Mouse (Mus musculus) c-Kit-positive CD71-positive TER-119-positive erythroid progenitor cells, embryonic 14.5 days (primary cell): ENCODE data around the gene Rgs17.
A peak's percentile ranks its signal among the peaks of the same experiment; 100 is the strongest.

Experiments used
- DNase-seq: peaks from one replicate; pipeline ENCODE4 v3.0.0-alpha.2; 2013; ENCODE audit warnings: low spot score

The Rgs17 gene

DNA sequence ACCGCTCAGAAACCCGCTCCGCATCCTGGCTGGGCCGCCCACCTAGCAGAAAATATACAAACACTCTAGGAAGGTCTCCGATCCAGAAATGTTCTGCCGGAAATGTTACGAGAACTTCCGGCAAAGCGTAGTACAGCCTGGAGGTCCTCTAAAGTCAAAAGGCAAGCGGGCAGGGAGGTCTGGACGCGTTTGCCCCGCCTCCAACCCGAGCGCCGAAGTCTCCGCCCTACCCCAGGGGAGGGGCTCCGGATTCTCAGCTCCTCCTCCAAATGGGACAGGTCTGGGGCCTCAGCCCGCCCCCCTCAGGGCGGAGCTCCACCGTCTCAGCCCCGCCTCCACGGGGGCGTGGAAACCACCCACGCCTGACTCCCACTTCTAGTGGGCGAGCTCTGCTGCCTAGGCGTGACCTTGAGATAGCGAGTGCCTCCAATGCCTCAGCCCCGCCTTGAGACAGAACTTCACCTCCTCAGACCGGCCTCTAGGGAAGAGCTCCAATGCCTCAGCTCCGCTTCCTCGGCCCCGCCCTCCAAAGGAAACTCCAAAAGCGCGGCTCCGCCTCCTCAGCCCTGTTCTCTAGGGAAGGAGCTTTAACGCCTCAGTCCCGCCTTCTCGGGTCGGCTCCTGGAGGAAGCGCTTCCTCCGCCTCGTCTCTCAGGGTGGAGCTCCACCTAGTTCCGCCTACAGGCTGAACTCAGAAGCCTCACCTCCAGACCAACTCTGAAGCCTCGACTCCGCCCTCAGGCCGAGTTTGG, 98.3 kb downstream of the Rgs17 start, which contains the start of gene Mtrf1l:
Mtrf1l (minus strand) TSS at position 171 of the 752 bp plus-strand sequence.
- peak; percentile 99 for DNase-seq

DNA sequence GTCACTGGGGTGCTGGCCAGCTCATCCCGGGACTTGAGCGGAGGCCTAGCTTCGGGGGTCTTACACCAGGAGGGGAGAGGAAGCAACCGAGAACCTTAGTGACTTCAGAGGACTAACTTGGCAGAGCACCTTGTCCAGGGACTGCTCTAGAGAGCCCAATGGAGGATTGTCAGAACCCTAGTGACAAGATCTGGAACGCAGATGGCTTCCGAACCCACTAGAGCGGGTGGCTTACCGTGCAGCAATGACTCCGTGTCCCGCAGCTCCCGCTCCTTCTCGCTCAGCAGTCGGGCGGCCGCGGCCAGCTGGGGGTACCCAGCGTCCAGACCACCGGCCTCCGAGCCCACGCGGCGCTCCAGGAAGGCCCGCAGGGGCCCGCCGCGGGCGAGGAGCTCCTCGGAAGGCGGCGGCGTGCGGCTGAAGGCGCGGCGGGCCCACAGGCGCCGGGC, 98.9 kb downstream of the Rgs17 start:
- no peak for DNase-seq

DNA sequence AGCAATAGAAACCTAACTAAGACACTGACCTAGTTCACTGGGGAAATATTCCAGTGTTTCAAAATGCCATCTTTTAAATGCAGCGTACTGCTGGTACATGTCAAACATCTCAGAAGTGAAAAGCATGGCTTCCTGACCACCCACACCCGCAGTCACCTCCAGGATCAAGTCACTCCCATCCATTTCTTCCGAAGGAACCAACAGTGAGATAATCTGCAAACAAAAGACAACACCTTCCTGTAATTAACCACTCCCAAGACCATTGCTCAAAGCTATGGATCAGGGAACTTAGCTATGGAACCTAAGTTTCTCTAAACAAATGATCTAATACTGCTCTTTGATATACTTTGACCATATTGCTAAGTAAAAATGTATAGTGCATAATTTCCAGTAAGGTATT, 103.4 kb downstream of the Rgs17 start:
- DNase-seq: no peak

DNA sequence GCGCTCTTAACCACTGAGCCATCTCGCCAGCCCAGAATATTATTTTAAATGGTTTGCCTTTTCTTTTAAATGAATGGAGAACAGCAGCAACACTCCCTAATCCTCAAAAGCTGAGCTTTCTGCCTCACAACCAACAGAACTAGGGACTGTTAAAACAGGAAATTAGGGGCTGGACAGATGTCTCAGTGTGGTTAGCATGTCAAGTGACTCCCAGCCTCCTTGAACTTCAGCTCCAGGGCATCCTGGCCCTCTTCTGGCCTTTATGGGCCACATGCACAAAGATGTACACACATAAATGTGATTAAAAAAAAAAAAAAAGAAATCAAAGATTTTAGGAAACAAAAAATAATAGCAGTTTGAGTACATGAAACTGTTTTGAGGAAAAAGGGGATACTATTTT, 106.2 kb downstream of the Rgs17 start:
- DNase-seq: no peak

DNA sequence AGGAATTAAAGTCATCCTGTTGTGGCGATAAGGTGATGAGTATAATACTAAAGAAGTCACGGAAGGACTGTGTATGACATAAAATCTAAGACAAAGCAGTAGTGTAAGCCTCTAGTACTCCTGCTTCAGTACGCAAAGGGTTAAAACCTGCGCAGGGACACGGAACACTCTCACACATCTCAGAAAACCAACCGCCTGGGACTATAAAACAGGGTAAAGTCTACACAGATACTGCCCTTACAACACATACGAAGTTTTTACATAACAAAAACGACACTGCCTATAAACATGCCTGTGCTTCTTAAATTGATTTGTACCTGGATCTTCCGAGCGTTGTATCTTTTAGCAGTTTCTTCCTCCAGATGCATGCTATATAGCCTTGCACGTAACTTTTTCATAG, 108.5 kb downstream of the Rgs17 start:
- no peak for DNase-seq

DNA sequence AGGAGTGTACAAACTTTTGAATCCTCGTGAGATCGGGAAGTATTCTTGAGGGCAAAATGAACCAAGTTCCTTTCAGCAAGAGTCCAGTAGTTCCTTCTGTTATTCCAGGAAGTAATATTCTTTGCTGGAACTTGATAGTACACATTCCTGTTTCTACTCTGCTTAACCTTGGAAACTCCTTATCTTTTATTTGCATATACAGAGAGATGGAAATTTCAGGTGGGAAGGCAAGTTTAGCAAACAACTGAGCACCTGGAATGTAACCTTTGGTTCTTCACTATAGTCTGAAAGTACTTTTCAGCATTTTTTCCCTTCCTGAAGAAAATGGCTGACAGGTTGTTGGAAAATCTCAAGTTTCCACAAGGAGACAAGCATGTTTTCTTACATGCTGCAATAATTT, 114.5 kb downstream of the Rgs17 start:
- no peak for DNase-seq

DNA sequence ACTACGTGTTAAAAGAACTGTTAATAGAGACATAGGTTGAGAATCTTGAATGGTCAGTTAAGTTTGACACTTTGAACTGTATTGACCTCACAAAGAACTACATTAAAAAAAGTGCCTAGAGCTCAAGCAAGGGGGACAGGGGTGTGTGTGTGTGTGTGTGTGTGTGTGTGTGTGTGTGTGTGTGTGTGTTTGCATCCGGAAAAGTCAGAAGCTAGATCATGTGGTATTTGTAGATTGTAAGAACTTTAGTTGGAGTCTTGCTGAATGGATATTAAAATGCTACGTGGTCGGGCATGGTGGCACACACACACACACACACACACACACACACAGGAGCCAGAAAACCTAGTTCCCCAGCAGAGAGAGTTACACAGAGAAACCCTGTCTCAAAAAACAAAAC, 115.2 kb downstream of the Rgs17 start:
- no peak for DNase-seq

DNA sequence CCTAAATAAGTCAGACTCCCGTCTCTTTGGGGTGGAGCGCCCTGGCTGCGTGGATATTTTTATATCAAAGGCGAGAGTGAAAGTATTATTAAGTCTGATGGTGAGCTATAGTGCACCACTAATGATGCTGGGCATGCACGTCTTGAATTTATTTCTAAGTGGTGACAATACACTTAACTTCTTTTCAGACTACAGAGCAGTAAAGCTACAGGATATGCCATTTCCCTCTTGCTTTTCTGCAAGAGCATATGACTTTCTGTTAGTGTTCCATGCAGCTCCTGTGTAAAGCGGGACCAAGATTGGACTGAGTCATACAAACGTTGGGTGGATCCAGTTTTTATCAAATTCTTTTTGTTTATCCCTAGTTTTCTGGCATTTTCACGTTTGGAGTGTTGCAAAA, 115.8 kb downstream of the Rgs17 start:
- DNase-seq: peak; percentile 52

DNA sequence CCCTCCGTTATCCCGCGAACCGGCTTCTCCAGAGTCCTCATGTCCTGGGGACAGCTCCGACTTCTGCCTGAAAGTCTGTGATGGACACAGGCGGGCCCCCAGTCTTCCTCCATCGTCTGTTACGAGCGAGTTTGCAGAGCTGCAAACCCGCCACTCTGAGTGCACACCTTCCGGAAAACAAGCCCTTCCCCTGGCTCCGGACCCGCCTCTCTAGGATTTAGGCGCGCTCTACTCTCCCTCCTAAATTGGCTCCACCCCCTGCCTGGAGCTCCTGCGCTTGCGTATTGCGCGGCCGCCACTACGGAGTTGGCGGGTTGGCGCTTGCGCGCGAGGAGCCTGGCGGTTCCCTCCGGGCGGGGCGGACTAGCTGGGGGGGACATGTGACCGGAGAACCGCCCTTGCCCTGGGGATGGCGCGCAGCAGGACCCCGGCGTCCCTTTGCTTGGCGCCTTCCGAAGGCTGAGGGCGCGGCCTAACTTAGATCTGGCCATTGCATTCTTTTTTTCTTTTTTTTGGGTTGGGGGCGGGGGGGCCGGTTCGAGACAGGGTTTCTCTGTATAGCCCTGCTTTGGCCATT, 116.4 kb downstream of the Rgs17 start:
- DNase-seq: peak; percentile 96

DNA sequence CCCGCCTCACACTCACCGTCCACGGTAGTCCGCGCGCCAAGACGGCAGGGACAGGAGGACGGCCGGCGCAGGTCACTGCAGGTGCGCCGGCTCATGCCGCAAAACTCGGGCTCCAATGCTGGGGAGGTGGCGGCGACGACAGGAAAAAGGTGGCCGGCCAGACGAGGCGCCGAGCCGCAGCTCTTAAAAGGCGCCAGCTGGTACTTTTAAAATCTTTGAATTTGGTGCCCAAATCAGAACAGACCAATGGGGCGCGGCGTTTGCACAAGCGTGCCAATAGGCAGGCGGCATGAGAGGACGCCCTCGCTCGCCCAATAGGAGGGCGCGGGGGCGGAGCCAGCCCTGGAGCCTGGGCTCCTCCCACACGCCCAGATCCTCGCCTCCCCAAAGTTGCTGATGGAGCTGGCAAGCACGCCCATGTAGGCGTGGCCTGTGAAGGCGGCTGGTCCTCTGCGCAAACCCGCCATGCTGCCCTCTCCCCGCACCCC, 116.9 kb downstream of the Rgs17 start, which contains the start of gene Fbxo5:
Fbxo5 (minus strand) TSS at position 358 of the 488 bp plus-strand sequence.
- DNase-seq: peak; percentile 98

DNA sequence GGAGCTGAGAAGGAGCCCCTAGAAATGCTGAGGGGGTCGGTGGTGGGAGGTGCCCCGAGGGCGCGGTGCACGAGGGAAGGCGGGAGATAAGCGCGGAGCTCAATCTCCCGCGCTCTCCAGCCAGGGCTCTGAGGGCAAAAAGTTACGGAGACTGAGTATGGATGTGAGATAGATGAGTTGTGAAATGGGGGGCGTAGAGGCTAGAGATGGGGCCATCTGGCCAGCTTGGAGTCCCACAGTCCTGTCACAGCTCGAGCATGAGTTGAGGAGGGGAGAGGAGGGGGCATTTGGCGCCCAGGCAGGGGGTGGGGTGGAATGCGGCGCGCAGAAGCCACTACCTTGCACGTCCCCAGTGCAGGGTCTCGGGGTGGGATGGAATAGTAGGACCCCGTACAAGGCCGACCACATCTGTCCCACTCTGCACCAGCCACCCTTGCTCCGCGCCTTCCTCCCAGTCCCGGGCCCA, 117.5 kb downstream of the Rgs17 start:
- peak; percentile 60 for DNase-seq

DNA sequence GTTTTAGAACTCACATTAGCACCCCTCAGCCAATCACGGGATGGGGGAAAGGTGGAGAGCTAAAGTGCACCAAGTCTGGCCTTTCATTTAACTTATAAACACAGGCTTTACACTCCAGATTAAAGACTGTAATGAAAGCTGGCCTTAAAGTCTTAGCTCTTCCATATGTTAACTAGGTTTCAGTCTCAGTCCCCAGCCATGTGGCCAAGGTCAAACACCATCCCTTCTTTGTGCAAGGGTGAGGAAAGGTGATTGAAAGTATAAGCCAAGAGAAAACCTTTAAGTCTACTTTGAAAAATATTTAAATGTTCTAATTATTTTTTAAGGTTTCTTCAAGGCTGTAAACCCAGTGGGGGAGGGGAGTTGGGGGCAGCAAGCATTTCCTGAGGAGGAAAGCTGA, 118.5 kb downstream of the Rgs17 start:
- DNase-seq: no peak

DNA sequence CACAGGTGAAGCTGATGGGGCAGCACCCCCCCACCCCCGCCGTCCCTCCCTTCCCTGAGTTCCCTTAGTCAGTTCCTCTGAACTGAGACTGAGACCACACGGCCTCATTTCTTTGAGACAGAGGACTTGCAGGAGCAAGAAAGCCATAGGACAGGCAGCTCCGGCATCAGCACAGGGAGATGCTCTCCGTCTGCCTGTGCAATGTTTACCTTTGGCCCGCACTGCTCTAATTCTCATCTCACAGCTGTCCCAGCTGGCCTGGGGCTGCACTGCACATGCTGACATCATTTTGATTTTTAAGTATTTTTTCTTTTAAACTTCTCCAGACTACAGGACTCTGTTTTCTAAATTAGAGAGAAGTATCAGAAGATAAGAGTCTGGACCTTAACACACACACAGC, 119.3 kb downstream of the Rgs17 start:
- no peak for DNase-seq

DNA sequence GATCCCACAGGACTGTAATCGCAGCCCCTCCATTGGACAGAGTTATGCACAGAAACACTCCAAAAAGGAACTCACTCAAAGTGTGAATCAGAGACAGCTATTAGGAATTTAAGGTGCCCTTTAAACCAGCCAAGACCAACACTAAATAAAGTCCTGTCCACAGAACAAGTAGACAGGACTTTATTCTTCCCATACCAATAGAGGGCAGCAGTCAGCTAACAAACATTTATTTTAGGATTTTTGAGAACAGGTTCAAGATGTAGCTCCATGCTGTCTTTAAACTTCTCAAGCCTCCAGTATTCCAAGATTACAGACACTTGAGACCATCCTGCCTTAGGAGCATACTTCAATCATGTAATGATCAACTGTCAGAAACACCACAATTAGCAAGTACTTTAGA, 121.7 kb downstream of the Rgs17 start:
- DNase-seq: no peak

DNA sequence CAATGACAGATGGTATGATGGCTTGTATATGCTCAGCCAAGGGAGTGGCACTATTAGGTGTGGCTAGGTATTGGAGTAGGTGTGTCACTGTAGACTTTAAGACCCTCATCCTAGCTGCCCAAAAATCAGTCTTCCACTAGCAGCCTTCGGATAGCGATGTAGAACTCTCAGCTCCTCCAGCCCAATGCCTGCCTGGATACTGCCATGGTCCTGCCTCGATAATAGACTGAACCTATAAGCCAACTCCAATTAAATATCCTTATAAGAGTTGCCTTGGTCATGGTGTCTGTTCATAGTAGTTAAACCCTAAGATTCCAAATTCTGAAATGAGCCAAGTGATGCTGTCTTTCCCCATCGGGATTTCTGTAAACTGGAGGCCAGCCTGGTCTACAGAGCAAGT, 124.1 kb downstream of the Rgs17 start:
- DNase-seq: no peak

DNA sequence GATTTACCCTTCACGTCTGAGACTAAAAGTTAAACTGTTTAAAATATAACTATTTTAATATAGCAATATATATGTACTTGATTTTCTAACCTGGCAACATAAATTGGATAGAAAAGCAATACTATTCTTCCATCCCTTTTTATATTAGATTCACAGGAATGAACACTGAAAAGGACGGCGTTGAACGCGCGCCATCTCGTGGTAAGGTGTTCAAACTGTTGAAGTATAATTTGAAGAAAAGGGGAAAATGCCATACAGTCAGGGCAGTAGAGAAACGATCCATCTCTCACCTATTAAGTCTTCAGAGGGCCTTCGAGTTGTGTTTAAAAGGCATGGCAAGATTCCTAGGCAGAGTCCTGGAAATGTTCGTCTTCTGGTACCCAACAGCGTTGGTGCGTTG, 131.5 kb downstream of the Rgs17 start:
- DNase-seq: no peak

DNA sequence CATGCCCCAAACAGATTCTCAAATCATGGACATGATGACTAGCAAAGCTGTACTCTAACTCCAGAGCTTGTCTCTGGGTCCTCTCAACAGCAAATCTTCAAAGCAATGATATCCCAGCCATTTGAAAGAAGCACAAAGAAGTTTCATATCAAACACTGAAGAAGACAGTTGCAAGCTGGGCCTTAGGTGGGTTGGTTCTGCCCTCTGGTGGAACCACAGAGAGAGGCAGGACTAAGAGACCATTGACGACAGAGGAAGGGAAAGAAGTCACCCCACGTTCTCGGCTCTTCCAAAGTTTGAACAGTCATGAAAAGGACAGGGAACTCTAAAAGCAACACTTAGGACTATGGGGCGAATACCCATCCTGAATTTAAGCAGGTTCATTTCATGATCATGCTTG, 135.3 kb downstream of the Rgs17 start:
- no peak for DNase-seq
